ENCODE assay signal across 17 mouse cellular contexts in the genomic region with DNA sequence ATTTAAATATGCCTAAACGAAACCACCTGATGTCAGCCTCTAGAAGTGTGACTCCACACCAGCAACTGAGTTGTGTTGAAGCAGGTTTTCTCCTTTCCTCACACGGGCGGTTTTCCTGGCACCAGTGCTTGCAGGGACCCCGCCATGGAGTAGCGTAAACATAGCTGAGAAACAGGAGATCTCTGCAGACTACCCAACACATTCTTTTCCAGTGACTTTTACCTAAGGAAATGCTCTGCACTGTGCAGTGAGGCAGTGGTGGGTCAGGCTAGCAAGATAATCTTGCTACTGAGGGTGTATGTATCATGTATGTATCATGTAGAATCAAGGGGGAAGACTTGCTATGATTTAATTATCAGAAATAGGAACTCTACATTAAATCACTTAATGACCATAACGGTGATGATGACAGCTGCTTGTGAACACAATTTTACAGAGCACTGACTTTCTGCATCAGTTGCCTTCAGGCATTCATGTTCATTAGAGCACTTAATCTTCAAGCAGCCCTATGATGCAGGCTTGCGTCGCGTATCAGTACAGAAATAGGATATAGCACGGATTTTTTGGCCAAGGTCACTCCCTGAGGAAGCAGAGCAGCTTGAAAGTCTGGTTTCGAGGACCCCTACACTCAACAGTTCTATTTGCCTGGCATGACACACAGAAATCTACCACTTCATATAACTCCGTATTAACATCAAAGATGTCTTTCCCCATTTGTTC. TPM values are rescaled to one million over a fixed set of nuclear protein-coding genes. Genes with fewer than 3 reads are reported as not detected.
"Had no signal": no experiment of that assay in that cellular context is flagged by ENCODE, and none has a peak within 500 bp of the region (broad histone marks: within the 10 kb centered on the region; RNA-seq: fewer than 3 reads in every experiment).

No protein-coding gene starts in this region.

- H3K4me1 ChIP-seq: midbrain, embryonic 12.5 days; neural tube, embryonic 15.5 days had no signal

- H3K4me2 ChIP-seq: kidney, embryonic 15.5 days; limb, embryonic 15.5 days; liver, embryonic 12.5 days; lung, embryonic 14.5 days; midbrain, embryonic 12.5 days; neural tube, embryonic 15.5 days had no signal

- H3K9me3 ChIP-seq: kidney, embryonic 15.5 days; limb, embryonic 15.5 days; liver, embryonic 12.5 days; midbrain, embryonic 12.5 days; neural tube, embryonic 15.5 days had no signal

- ATAC-seq: liver, embryonic 12.5 days had no signal

- H3K4me3 ChIP-seq: kidney, embryonic 15.5 days; limb, embryonic 15.5 days; liver, embryonic 12.5 days; midbrain, embryonic 12.5 days; myocyte; neural tube, embryonic 15.5 days had no signal

- H3K9ac ChIP-seq: kidney, embryonic 15.5 days; limb, embryonic 15.5 days; liver, embryonic 12.5 days; lung, embryonic 14.5 days; midbrain, embryonic 12.5 days; neural tube, embryonic 15.5 days had no signal

- H3K27ac ChIP-seq: kidney, embryonic 15.5 days; limb, embryonic 15.5 days; liver, embryonic 12.5 days; midbrain, embryonic 12.5 days; neural tube, embryonic 15.5 days had no signal

- H3K27me3 ChIP-seq: kidney, embryonic 15.5 days; limb, embryonic 15.5 days; liver, embryonic 12.5 days; midbrain, embryonic 12.5 days; neural tube, embryonic 15.5 days had no signal

- DNase-seq: kidney, postnatal 25 days; layer of hippocampus, postnatal 36 days; lung, embryonic 14.5 days; lung, postnatal 10 days; lung, postnatal 4 days; right cerebral cortex, postnatal 4 days; spleen, adult 18-20 months; thymus, adult 18-20 months; thymus, postnatal 25 days had no signal

- H3K36me3 ChIP-seq: kidney, embryonic 15.5 days; limb, embryonic 15.5 days; liver, embryonic 12.5 days; midbrain, embryonic 12.5 days; neural tube, embryonic 15.5 days had no signal

RNA-seq across cellular contexts. Expression of a gene that starts 26.2 kb away (rescaled TPM):
- polyA plus RNA-seq: kidney, embryonic 15.5 days; limb, embryonic 11.5 days; liver, embryonic 12.5 days; myocyte; neural tube, embryonic 15.5 days; urinary bladder, adult 2 months had no signal
